Mouse (Mus musculus) lung, embryonic 14.5 days (tissue): ENCODE measurements at regions not wholly inside any gene's neighbourhood (a gene's known extent, or its start where the extent isn't known, plus 50 kb on each side); places are given as distances from the start of the nearest gene placed in this dataset.

Source experiments
- ATAC-seq: fragments of 200-750 bp; cut with Nextera tagmentation; 2 replicates; pipeline ENCODE4 v1.8.0; 2017; ENCODE audit warnings: mild to moderate bottlenecking, moderate TSS enrichment, moderate library complexity; ENCODE audit not compliant: insufficient read depth
- DNase-seq: peaks from one replicate; pipeline ENCODE4 v3.0.0-alpha.2; 2015
- H3K27ac ChIP-seq: fragments of 300-500 bp; sonication (generic); 2 replicates; pipeline ENCODE4 v1.5.1; 2014; ENCODE audit warnings: low read depth, mild to moderate bottlenecking, moderate library complexity
- H3K27me3 ChIP-seq: fragments of 300-500 bp; sonication (generic); 2 replicates; pipeline ENCODE4 v1.6.1; 2014; ENCODE audit warnings: low read length, control low read depth; ENCODE audit not compliant: insufficient read depth
- H3K36me3 ChIP-seq: fragments of 300-500 bp; sonication (generic); 2 replicates; pipeline ENCODE4 v1.6.1; 2014; ENCODE audit warnings: control low read depth; ENCODE audit not compliant: insufficient read depth
- H3K4me1 ChIP-seq: fragments of 300-500 bp; sonication (generic); 2 replicates; pipeline ENCODE4 v1.6.1; 2014; ENCODE audit warnings: antibody characterized with exemption, control low read depth; ENCODE audit not compliant: insufficient read depth
- H3K4me2 ChIP-seq: fragments of 300-500 bp; sonication (generic); 2 replicates; pipeline ENCODE4 v1.6.1; 2014; ENCODE audit warnings: mild to moderate bottlenecking
- H3K4me3 ChIP-seq: fragments of 300-500 bp; sonication (generic); 2 replicates; pipeline ENCODE4 v1.5.1; 2014; ENCODE audit warnings: low read depth, low read length
- H3K9ac ChIP-seq: fragments of 300-500 bp; sonication (generic); 2 replicates; pipeline ENCODE4 v1.6.1; 2014
- H3K9me3 ChIP-seq: fragments of 300-500 bp; sonication (generic); 2 replicates; pipeline ENCODE4 v1.6.1; 2016; ENCODE audit warnings: low read depth, low read length, control low read depth
- CTCF ChIP-seq: IDR thresholded peaks from 2 replicates; pipeline ENCODE4 v1.5.1; 2016; ENCODE audit warnings: antibody characterized with exemption, low read depth
- WGBS: fragments of 180-500 bp; shearing (Covaris S2); extraction: QIAGEN DNeasy Blood & Tissue Kit; methylation state at CpG from one replicate; pipeline ENCODE4 v1.1.7; 2014; 5-methylcytosine and 5-hydroxymethylcytosine counted together

DNA sequence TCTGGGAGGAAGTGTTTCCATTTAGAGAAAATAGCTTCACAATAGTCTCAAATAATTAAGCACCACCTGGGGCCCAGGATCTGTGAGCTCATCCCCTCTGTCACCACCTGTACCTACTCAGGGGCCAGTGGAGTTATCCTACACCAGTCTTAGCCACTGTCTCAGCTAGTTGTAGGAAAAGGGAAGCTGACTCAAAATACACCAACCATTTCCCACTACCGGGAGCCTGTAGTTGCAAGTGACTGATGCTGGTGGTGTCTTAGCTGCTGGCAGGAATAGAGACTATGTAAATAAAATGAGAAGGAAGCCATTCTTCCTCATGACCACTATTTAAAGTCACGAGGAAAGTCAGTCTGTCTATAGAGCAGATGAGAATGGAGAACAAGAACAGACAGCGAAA is 105.3 kb downstream of the Wscd1 start:
- H3K9ac ChIP-seq: no peak overlapping the region
- DNase-seq: no peak
- H3K9me3 ChIP-seq: no peaks in the 10 kb centered on the region
- no peak for ATAC-seq
- no peak for TF ChIP-seq CTCF
- no peaks in the 10 kb centered on the region for H3K36me3 ChIP-seq
- H3K4me2 ChIP-seq: no peak overlapping the region
- H3K27ac ChIP-seq: no peak overlapping the region
- H3K4me3 ChIP-seq: no peak overlapping the region
- no peaks in the 10 kb centered on the region for H3K27me3 ChIP-seq
- 82% methylated on average over 3 of the region's 3 CpGs for WGBS
- no peaks in the 10 kb centered on the region for H3K4me1 ChIP-seq

DNA sequence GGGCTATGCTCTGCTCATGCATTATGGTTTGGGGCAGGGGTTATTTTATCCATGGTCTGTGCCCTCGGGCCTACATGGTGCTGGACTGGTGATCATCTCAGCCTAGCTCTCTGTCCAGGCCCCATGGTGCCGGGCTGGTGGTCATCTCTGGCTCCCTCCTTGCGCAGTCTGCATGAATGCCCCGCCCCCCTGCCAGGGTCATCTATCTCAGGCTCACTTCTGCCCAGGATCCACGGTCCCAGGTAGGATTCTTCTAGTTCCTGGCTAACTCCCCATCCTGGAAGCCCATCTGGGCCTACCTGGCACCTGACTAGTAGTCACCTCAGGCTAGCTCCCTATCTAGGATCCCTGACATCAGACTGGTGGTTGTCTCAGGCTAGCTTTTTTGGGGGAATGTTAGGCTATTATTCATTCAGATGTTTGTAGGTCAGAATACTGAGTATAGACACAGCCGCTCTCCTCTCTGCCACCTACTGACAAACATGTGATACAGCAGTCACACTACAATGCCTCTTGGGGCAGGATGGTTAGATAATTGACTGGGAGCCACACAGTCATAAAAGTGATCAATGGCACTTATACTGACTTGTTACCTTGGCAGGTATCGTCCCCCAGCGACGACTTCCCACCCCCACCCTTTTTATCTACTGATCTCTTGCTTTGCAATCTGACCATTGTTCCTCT is 98.1 kb downstream of the Wscd1 start:
- Histone ChIP-seq H3K4me1 (no peaks in the 10 kb centered on the region), H3K9me3 (no peaks in the 10 kb centered on the region), H3K4me3 (no peak overlapping the region), H3K27me3 (no peaks in the 10 kb centered on the region), H3K27ac (no peak overlapping the region), H3K9ac (no peak overlapping the region), H3K4me2 (no peak overlapping the region), H3K36me3 (no peaks in the 10 kb centered on the region)
- 52% methylated on average over 9 of the region's 9 CpGs for WGBS
- peak; percentile 63 for TF ChIP-seq CTCF
- ATAC-seq (no peak), DNase-seq (peak; percentile 9)

DNA sequence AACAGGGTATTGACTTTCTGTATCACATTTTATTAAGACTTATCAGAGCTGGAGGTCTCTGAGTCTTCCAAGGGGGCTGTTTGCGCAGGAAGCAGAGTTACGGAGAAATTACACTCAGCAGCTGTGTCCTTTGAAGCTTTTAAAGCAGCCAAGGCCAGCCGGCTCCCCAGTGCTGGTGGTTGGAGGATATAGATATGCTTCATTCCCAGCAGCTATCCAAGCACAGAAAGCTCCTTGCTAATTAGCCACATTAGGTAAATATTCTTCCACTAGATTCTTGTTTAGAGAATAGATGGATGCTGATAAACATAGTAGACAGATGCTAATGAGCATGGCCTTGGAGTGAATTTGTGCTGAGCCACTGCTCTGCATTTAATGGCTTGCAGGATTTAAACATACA is 96.8 kb downstream of the Wscd1 start:
- H3K4me3 ChIP-seq: no peak overlapping the region
- H3K4me1 ChIP-seq: no peaks in the 10 kb centered on the region
- ATAC-seq (no peak), DNase-seq (no peak)
- no peak for TF ChIP-seq CTCF
- no peaks in the 10 kb centered on the region for H3K9me3 ChIP-seq
- H3K27ac ChIP-seq: no peak overlapping the region
- no peak overlapping the region for H3K4me2 ChIP-seq
- H3K36me3 ChIP-seq: no peaks in the 10 kb centered on the region
- H3K9ac ChIP-seq: no peak overlapping the region
- 57% methylated on average over 3 of the region's 3 CpGs for WGBS
- no peaks in the 10 kb centered on the region for H3K27me3 ChIP-seq

DNA sequence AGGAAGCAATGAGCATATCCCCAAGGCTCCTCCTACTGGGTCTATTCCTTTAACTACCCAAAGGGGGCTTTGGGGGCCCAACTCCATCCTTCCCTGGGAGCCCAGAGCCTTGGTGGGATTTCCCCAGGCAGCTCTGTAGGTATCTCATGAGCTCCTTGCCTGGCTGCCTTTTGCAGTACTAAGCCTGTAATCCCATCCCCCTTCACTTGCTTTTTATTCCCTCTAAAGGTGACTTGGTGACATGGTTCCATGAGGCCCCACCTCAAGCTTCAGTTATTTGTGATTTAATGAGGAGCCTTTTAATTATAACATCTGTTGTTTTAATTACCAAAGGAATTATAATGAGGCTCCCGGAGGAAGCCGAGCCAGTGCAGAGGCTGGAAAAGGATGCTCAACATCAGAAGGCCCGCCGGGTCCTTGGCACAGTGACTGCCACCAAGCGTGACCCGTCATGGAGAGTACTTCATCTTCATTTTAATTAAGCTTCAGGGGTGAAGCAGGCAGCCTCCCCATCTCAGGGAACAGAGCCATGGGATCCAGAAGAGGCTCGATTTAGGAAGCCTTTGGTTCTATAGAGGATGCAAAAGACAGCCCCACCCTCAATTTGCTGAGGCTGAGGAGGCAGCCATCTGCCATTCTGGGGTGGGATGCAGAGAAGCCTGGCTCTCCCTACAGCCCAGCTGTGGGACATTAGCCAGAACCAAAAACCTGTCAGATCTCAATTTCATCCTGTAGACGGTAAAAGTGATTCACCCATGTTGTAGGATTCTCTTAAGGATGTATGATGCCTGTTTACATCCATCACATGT is 91.1 kb downstream of the Wscd1 start:
- no peaks in the 10 kb centered on the region for H3K36me3 ChIP-seq
- H3K27ac ChIP-seq: no peak overlapping the region
- 73% methylated on average over 8 of the region's 8 CpGs for WGBS
- H3K4me3 ChIP-seq: no peak overlapping the region
- H3K9ac ChIP-seq: no peak overlapping the region
- DNase-seq (no peak), ATAC-seq (no peak)
- H3K4me1 ChIP-seq: no peaks in the 10 kb centered on the region
- H3K9me3 ChIP-seq: no peaks in the 10 kb centered on the region
- no peaks in the 10 kb centered on the region for H3K27me3 ChIP-seq
- H3K4me2 ChIP-seq: no peak overlapping the region
- TF ChIP-seq CTCF: no peak
